Mouse (Mus musculus) layer of hippocampus, adult 2 months (tissue): ENCODE results near the gene Mdk. TPM values are rescaled to one million over a fixed set of nuclear protein-coding genes. Genes with fewer than 3 reads are reported as not detected.

Source experiments
- DNase-seq, 2 experiments: peaks; one replicate each; pipeline ENCODE4 v3.0.0; 2022; ENCODE audit warnings: low spot score in 2 of 2
- H3K27ac ChIP-seq: fragments of 200-600 bp; 2 replicates; pipeline ENCODE4 v1.8.1; 2022
- H3K4me3 ChIP-seq: fragments of 200-600 bp; 2 replicates; pipeline ENCODE4 v1.8.1; 2022; ENCODE audit warnings: mild to moderate bottlenecking
- CTCF ChIP-seq: fragments of 200-600 bp; conservative IDR thresholded peaks from 2 replicates; pipeline ENCODE4 v1.8.1; 2022; ENCODE audit warnings: antibody characterized with exemption, mild to moderate bottlenecking, moderate library complexity
- total RNA-seq, 2 experiments: library from RNA; stranded (reverse); gene quantifications; 2 replicates each; pipeline ENCODE4 v1.2.3; 2021

The Mdk gene
- total RNA-seq, 2 experiments from 2014 or later, result 25.3 to 31.9 TPM

DNA sequence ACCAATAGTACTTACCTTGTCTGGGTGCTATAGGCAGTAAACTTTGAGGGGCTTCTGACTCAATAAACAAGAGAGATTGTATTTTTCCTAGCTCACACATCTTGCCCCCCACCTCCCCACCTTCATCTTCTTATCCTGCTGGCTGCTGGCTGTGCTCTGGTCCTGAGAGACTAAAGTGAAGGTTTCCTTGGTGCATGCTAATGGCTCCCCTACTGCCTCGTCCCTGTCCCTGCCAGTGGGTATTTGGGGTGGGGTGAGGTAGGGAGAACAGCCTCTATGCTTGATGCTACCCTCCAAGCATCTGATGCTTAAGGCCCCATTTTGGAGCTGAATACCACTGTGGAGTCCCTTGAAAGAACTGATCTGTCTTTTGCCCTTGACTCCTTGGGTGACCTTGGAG lies 7.4 kb downstream of the Mdk start:
- no peak for TF ChIP-seq CTCF
- Histone ChIP-seq H3K4me3 (no peak overlapping the region; the same call in 1 of the 2 replicates), H3K27ac (peak overlapping the region; percentile 64; the same call in 1 of the 2 replicates)
- no peak for DNase-seq

DNA sequence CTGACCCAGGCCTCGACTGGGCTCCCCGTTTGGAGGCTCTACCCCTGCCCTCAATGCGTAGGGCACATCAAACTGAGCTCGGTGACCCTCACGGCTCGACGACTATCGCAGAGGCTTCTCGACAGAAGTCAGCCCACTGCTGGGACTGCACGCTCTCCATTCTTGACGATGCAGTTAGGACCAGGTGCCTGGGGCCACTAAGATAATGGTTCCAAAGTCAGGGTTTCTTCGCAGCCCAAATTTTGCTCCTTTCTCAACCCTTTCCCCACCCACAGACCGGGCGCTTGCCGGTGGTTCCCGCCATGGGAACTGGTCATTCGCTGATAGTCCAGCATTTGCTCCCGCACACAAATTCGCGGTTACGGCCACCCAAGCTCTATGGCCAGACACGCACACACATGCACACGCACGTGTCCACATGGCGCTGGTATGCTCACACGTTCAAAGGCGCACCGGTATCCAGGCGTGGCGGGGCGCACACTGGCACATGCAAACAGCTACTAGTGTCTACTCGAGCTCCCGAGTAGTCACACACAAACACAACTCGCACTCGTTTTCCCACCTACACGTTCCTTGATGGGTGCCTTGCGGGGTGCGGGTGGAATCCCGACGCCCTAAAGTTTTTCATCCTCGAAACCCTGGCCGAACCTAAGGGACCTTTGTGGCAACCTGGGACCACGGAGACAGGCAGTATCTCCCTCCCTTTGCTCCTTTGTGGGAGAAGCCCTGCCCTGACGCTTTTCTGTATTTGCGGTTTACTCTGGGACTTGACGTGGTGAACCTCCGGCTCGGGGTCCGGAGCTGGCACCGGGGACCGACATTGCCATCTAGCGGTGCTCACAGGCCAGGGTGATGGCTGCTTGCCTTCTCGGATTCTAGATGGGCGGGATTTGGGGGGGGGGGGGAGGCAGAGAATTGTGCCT lies 8.4 kb downstream of the Mdk start:
- peak; percentile 78 for TF ChIP-seq CTCF
- Histone ChIP-seq H3K4me3 (peak overlapping the region; percentile 69), H3K27ac (peak overlapping the region; percentile 85)
- peak in 1 of 2 experiments; percentile 76 for DNase-seq

DNA sequence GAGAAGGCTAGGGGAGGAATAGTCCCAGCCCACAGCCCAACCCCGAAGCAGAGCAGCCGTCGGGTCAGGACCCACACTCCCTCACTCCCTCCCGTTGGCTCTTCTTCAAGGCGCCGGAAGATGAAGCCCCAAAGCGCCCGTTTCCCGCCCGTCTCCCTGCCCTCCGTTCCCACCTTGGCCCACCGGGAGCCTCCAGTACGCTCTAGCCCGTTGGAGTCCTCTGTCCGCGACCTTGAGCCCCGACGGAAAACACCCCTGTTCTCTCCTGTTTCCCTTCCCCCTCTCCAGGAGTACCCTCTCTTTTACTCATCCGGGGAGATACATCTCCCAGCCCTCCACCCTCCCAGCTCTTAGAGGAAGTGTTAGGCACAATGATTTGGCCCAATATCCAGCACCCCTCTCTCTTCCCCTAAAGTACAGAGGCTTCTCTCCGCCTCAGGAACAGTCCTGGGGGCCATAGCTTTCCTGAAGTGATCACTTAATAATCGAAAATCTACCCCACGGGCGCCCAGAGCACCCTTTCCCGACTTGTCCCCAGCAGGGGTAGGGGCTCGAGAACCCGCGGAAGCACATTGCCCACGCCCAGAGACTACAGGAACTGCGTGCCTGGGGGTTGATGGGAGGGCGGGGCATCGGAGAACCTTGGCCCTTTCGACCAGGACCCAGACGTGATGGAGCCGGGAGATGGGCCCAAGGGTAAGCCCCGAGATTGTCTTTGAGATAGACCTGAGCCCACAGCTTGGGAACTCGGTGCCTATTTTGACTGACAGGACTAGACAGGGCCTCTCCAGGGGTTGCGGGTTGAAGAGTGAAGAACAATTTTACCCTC lies 9.3 kb downstream of the Mdk start:
- no peak for TF ChIP-seq CTCF
- Histone ChIP-seq H3K27ac (peak overlapping the region; percentile 85), H3K4me3 (peak overlapping the region; percentile 69)
- DNase-seq, result no peak

DNA sequence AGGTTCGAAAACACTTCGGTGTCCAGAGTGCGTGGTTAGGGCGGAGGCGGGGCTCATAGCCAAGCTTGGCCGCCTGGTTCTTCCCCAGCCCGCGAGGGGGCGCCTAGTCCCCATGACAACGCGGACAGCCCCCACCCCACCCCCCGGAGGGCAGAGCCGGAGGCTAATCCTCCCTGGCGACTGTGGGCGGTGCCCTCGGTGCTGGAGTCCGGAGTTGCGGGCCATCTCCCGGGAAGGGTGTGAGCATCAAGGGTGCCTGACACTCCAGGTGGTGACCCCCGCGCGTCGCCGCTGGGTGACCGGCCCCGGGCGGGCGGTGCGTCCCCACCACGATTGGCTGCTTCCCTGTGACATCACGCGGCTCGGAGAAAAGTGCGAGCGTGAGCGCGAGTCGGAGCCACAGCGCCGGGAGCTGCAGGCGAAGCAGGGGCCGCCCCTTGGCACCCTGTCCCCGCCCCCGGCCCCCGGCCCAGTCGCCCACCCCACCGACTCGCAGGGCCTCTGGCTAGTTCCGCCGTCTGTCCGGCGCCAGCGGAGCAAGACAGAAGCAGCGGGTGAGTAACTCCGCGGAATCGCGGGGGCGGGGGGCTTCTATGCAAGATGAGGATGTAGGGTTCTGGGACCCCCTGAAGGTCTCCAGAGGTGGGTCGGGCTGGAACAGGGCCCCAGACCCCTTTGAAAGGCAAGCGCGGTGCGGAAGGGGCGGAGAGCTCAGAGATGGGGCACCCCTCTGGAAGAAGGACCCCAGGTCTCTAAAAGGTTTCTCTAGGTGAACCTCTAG lies 10.1 kb downstream of the Mdk start:
- Histone ChIP-seq H3K4me3 (peak overlapping the region; percentile 69), H3K27ac (peak overlapping the region; percentile 85)
- peak; percentile 74 to 76 for DNase-seq
- peak; percentile 79 for TF ChIP-seq CTCF

DNA sequence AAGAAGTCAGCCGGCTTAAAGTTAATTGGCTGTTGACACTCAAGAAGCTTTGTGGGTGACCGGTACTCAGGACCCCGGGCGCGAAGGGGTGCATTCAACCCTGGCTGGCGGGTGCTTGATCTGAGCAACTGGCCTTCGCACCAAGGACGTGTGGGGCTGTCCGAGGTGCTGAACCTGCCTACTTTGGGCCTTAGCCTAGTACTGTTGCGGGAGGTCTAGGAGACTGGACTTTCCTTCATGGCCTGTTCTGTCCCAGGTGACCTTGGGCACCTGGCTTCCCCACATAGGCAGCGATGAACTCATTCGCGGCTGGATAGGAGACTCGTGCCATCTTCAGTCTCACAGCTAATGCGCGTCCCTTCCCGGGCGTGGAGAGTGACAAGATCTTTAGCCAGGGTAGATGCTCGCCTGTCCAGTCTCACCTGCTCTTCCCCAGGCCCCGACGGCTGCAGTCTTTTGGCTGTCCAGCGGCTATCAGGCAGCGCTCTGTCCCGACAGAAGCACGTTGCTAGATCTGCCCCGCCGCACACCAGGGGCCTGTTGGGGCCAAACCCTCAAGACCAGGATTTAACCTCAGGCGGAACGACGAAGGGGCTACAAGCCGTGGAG lies 10.8 kb downstream of the Mdk start:
- TF ChIP-seq CTCF, result no peak
- no peak for DNase-seq
- Histone ChIP-seq H3K4me3 (peak overlapping the region; percentile 69), H3K27ac (peak overlapping the region; percentile 85)

DNA sequence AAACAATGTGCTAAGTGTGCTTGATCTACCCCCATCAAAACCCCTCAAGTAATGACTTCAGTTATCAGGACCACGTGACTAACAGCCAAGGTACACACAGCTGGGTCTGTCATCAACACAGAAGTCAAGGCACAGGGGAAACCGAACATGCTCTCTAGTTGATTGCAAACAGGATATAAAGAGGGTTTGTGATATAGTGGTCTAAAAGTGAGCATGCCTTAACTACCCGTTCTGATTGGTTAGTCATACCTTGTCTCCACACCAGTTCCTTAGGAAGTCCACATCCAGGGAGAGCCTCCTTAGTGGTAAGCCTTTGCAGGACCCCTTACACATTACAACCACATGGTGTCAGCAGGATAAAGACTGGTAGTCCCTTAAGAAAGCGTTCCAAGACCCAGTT lies 12.0 kb downstream of the Mdk start:
- DNase-seq, result no peak
- TF ChIP-seq CTCF, result no peak; the same call in 1 of the 2 replicates
- no peak overlapping the region for H3K27ac ChIP-seq
- no peak overlapping the region for H3K4me3 ChIP-seq

DNA sequence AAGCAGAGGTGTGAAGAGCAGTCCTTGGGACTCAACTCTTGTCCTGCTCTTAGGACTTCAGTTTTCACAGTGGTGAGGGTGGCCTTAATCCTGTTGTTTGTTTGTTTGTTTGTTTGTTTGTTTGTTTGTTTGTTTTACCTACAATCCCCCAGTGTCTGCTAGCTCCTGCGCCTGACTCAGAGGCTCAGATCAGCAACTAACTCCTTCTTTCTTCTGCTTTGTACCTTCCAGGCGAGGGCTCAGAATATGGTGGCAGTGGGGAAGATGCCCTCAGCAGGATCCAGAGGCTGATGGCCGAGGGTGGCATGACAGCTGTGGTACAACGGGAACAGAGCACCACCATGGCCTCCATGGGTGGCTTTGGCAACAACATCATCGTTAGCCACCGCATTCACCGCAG lies 15.0 kb downstream of the Mdk start:
- no peak for TF ChIP-seq CTCF
- no peak overlapping the region for H3K27ac ChIP-seq
- no peak for DNase-seq
- H3K4me3 ChIP-seq, result no peak overlapping the region

DNA sequence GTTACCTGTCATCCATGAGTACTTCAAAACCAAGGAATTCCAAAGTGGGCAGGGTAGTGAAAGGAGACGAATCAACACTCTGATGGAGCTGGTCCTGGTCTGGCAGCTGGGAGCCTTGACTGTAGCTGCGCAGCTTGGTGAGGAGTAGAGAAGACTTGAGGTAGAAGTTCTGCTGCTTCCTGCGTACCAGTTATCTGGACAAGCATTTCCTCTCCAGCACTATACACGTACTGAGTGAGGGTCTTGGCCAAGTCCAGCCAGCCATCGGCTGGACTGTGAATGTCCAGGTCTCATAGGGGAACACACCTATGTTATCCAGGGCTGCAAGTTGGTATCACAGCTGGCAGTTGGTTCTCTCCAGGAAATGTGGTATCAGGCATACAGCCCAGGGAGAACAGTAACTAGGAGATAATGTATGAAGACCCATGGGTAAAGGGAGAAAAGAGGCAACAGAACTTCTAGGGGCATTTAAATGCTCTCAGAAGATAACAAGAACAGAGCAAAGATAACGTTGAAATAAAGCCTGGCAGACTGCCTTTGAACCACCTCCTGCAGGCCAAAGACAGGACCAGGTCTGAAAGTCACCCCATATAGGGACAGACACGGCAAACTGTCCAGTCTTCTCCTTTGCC lies 15.6 kb downstream of the Mdk start:
- no peak for TF ChIP-seq CTCF
- H3K27ac ChIP-seq, result no peak overlapping the region
- H3K4me3 ChIP-seq, result no peak overlapping the region
- no peak for DNase-seq

DNA sequence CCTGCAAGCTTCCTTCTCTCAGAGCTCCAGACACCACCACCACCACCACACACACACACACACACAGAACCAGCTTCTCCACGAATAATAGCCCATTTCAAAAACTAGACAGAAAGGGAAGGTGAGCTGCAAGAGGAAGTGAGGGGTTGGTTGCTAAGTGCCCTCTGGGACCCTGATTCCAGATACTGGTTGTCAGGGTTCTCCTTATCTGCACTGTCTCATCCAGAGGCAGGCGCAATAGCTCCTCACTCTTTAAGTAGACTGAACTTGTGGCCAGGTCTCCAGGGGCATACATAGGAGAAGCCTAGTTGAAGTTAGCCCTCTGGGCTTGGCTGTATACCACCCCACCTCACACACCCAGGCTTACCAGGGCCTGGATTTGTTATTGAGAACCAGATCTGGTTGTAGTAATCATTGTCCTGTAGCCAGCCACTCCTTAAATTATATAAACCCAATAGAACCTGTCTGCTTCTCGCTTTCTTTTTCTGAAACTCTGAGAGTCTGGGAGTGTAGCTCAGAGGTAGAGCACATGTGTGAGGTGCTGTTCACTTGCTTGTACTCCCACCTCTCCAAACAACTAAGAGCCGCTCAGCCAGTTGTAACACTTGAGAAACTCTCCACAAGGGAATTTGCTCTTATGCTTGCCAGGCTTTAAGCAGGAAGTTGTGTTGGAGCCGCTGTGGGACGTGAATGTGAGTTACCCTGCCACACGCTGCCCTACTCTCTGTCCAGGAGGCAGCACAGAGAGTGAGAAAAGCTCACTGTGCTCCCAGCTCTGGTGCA lies 18.6 kb downstream of the Mdk start:
- Histone ChIP-seq H3K4me3 (no peak overlapping the region), H3K27ac (no peak overlapping the region)
- DNase-seq, result no peak
- TF ChIP-seq CTCF, result no peak

DNA sequence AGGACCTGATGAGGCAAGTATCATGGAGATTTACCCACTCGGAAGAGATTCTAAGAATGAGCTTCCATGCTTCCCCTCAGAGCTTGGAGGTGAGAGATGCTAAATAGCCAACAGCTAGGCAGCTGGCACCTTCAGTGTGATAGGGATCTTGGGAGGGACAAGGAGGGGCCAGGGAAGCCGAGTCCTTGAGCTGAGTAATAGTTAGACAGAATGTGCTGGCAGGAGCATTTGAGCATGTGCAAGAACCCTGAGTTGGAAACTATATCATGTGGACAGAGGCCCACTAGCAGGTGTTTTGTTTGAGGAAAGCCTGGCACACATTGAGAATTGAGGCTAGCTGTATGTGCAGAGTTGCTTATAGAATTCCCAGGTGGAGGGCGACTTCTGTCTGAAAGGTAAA lies 19.5 kb downstream of the Mdk start:
- Histone ChIP-seq H3K27ac (no peak overlapping the region), H3K4me3 (no peak overlapping the region)
- no peak for DNase-seq
- TF ChIP-seq CTCF, result no peak

DNA sequence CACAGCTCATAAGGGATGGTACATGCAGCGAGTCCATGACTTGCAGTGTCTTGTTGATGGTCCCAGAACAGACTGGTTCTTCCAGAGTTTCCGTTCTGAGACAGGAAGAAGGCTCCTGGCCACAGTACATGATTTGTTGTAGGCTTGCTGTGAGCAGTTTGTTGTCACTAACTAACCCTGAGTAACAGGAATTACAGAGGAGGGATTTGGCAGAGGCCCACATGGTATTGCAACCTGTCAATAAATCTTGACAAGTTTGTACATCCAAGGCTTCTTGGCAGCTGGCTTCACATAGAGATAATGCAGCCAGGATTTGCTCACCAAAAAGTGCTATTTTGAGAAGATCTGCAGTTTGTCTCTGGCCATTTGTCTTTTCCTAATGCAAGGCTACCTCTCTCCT lies 26.0 kb downstream of the Mdk start:
- no peak for TF ChIP-seq CTCF
- no peak for DNase-seq

More for the DNA sequence above, 26.0 kb downstream of the Mdk start:
- Histone ChIP-seq H3K27ac (peak overlapping the region; percentile 53; the same call in 1 of the 2 replicates), H3K4me3 (no peak overlapping the region)
